Mouse (Mus musculus) gastrocnemius, adult 2 months (tissue): ENCODE data around the gene 4931428F04Rik. TPM values are rescaled to one million over a fixed set of nuclear protein-coding genes. Genes with fewer than 3 reads are reported as not detected.
A peak's percentile ranks its signal among the peaks of the same experiment; 100 is the strongest.
"Not testable (repeated sequence)": the region's sequence is repeated elsewhere in the genome, so short reads cannot be mapped to it uniquely, and the experiment has no call there.

Experiments used
- DNase-seq: peaks from one replicate; pipeline ENCODE4 v3.0.0; 2022
- H3K27ac ChIP-seq: fragments of 200-600 bp; 2 replicates; pipeline ENCODE4 v1.8.1; 2022; ENCODE audit warnings: mild to moderate bottlenecking
- H3K4me3 ChIP-seq: fragments of 200-600 bp; 2 replicates; pipeline ENCODE4 v1.8.1; 2022; ENCODE audit warnings: mild to moderate bottlenecking, moderate library complexity
- CTCF ChIP-seq: fragments of 200-600 bp; IDR thresholded peaks from 2 replicates; pipeline ENCODE4 v1.8.1; 2022; ENCODE audit warnings: antibody characterized with exemption, mild to moderate bottlenecking, moderate library complexity
- intact Hi-C: fragments of 180-260 bp; cut with DNase I; formaldehyde crosslinking; loops from one replicate; pipeline ENCODE4 v1.15.1; 2025
- microRNA-seq: library from miRNA; unstranded; fragments of <30 nt; microRNA quantifications from one replicate; pipeline ENCODE4 v1.2.0, GENCODE M21; 2021
- total RNA-seq, 2 experiments: library from RNA; stranded (reverse); gene quantifications; 2 replicates each; pipeline ENCODE4 v1.2.3; 2021

4931428F04Rik gene
- total RNA-seq, 2 experiments from 2014 or later, result 0.33 to 0.98 TPM

GRCm38 (mm10) chr8:105237442-105238142, 52.1 kb downstream of the 4931428F04Rik start:
- TF ChIP-seq CTCF, result no peak
- DNase-seq, result no peak
- no peak overlapping the region for H3K4me3 ChIP-seq
- intact Hi-C loops, result no loop called here
- H3K27ac ChIP-seq, result no peak overlapping the region

GRCm38 (mm10) chr8:105235206-105235605, 54.5 kb downstream of the 4931428F04Rik start:
- DNase-seq, result no peak
- H3K27ac ChIP-seq, result peak overlapping the region; percentile 86
- H3K4me3 ChIP-seq, result no peak overlapping the region
- intact Hi-C loops, result no loop called here
- no peak for TF ChIP-seq CTCF

GRCm38 (mm10) chr8:105233126-105233935, 56.3 kb downstream of the 4931428F04Rik start:
- no peak for TF ChIP-seq CTCF
- intact Hi-C loops, result no loop called here
- no peak for DNase-seq
- Histone ChIP-seq H3K4me3 (no peak overlapping the region), H3K27ac (peak overlapping the region; percentile 86)

GRCm38 (mm10) chr8:105232321-105232693, 57.4 kb downstream of the 4931428F04Rik start:
- intact Hi-C loops, H3K4me3 ChIP-seq, DNase-seq: not testable (repeated sequence)
- H3K27ac ChIP-seq, result peak overlapping the region; percentile 86; the same call in 1 of the 2 replicates

GRCm38 (mm10) chr8:105231503-105232320, 58.0 kb downstream of the 4931428F04Rik start:
- no peak for TF ChIP-seq CTCF
- Histone ChIP-seq H3K4me3 (no peak overlapping the region), H3K27ac (peak overlapping the region; percentile 69)
- intact Hi-C loops, result no loop called here
- DNase-seq, result no peak

Small RNAs within 50 kb of the gene (microRNA-seq; reads per million reads assigned to microRNA genes)
- gene Gm27320, result not detected
- 931 reads per million, percentile 76 among the genes with 10 or more reads in this experiment for gene Mir328

Other genes starting within 250 kb of the 4931428F04Rik start
- not detected for gene Ces3a, start 241.3 kb downstream of the 4931428F04Rik start, total RNA-seq
- not detected for gene Ces3b, start 206.1 kb downstream of the 4931428F04Rik start, total RNA-seq
- gene Ces4a, start 158.1 kb downstream of the 4931428F04Rik start, total RNA-seq, result not detected
- gene Cbfb, start 119.2 kb downstream of the 4931428F04Rik start, total RNA-seq, result 10 to 100 TPM; 58.9 to 76.8 TPM
- 10 to 100 TPM; 28.1 to 33.1 TPM for gene D230025D16Rik, start 64.7 kb downstream of the 4931428F04Rik start, total RNA-seq
- 1 to 10 TPM; 1.8 to 3.5 TPM for gene B3gnt9, start 34.7 kb downstream of the 4931428F04Rik start, total RNA-seq
- 1 to 10 TPM; 2.4 to 2.9 TPM for gene Tradd, start 25.3 kb downstream of the 4931428F04Rik start, total RNA-seq
- 1 to 10 TPM; 1.0 to 1.1 TPM for gene Fbxl8, start 25.2 kb downstream of the 4931428F04Rik start, total RNA-seq
- gene Hsf4, start 20.1 kb downstream of the 4931428F04Rik start, total RNA-seq, result 1 to 10 TPM; 6.1 to 8.4 TPM
- 10 to 100 TPM; 27.9 to 32.4 TPM for gene Nol3, start 13.7 kb downstream of the 4931428F04Rik start, total RNA-seq
- 1 to 10 TPM in 1 of 2 experiments, under 1 TPM in 1; 0.84 to 2.3 TPM for gene Exoc3l, start 6.2 kb upstream of the 4931428F04Rik start, total RNA-seq
- gene E2f4, start 7.8 kb upstream of the 4931428F04Rik start, total RNA-seq, result 10 to 100 TPM; 26.8 to 29.7 TPM
- 1 to 10 TPM; 1.2 to 1.6 TPM for gene Elmo3, start 15.7 kb upstream of the 4931428F04Rik start, total RNA-seq
- 1 to 10 TPM in 1 of 2 experiments, under 1 TPM in 1; 0.99 to 1.3 TPM for gene Lrrc29, start 36.4 kb upstream of the 4931428F04Rik start, total RNA-seq
- 10 to 100 TPM; 20.1 to 24.6 TPM for gene Tmem208, start 36.5 kb upstream of the 4931428F04Rik start, total RNA-seq
- gene Fhod1, start 58.1 kb upstream of the 4931428F04Rik start, total RNA-seq, result 10 to 100 TPM; 17.5 to 23.4 TPM
- gene Slc9a5, start 59.0 kb upstream of the 4931428F04Rik start, total RNA-seq, result under 1 TPM; 0.45 to 0.92 TPM
- not detected for gene Plekhg4, start 83.4 kb upstream of the 4931428F04Rik start, total RNA-seq
- under 1 TPM in 1 of 2 experiments, not detected in 1; 0.23 TPM for gene Kctd19, start 123.6 kb upstream of the 4931428F04Rik start, total RNA-seq
- gene Lrrc36, start 123.7 kb upstream of the 4931428F04Rik start, total RNA-seq, result under 1 TPM; 0.64 to 0.73 TPM
- 10 to 100 TPM; 52.8 to 53.4 TPM for gene Tppp3, start 181.7 kb upstream of the 4931428F04Rik start, total RNA-seq
- gene Zdhhc1, start 207.0 kb upstream of the 4931428F04Rik start, total RNA-seq, result 10 to 100 TPM in 1 of 2 experiments, 1 to 10 TPM in 1; 9.6 to 11.2 TPM
- not detected for gene Hsd11b2, start 228.9 kb upstream of the 4931428F04Rik start, total RNA-seq